Mouse (Mus musculus) kidney, postnatal 0 days (tissue): Measurements from ENCODE around the gene Prpf4. TPM values are rescaled to one million over a fixed set of nuclear protein-coding genes. Genes with fewer than 3 reads are reported as not detected.

Source experiments
- ATAC-seq: fragments of 200-750 bp; cut with Nextera tagmentation; replicated peaks from 2 replicates; pipeline ENCODE4 v1.8.0; 2017; ENCODE audit warnings: low read depth, moderate number of reproducible peaks, moderate TSS enrichment, moderate library complexity; ENCODE audit not compliant: low FRiP score
- DNase-seq: peaks from one replicate; pipeline ENCODE4 v3.0.0-alpha.2; 2016; ENCODE audit warnings: low spot score
- H3K27ac ChIP-seq: fragments of 300-500 bp; sonication (generic); 2 replicates; pipeline ENCODE4 v1.5.1; 2014; ENCODE audit warnings: mild to moderate bottlenecking
- H3K27me3 ChIP-seq: fragments of 300-500 bp; sonication (generic); 2 replicates; pipeline ENCODE4 v1.6.1; 2014; ENCODE audit warnings: low read length, mixed read lengths; ENCODE audit not compliant: insufficient read depth
- H3K36me3 ChIP-seq: fragments of 300-500 bp; sonication (generic); 2 replicates; pipeline ENCODE4 v1.6.1; 2014; ENCODE audit warnings: low read length, mixed read lengths; ENCODE audit not compliant: insufficient read depth
- H3K4me1 ChIP-seq: fragments of 300-500 bp; sonication (generic); replicated peaks from 2 replicates; pipeline ENCODE4 v1.6.1; 2014; ENCODE audit warnings: antibody characterized with exemption, low read length, mixed read lengths; ENCODE audit not compliant: insufficient read depth
- H3K4me2 ChIP-seq: fragments of 300-500 bp; sonication (generic); 2 replicates; pipeline ENCODE4 v1.6.1; 2014; ENCODE audit warnings: mild to moderate bottlenecking, low read length, moderate library complexity, mixed read lengths
- H3K4me3 ChIP-seq: fragments of 300-500 bp; sonication (generic); replicated peaks from 2 replicates; pipeline ENCODE4 v1.5.1; 2014; ENCODE audit warnings: low read depth, low read length
- H3K9ac ChIP-seq: fragments of 300-500 bp; sonication (generic); 2 replicates; pipeline ENCODE4 v1.6.1; 2014; ENCODE audit warnings: low read depth, low read length
- H3K9me3 ChIP-seq: fragments of 300-500 bp; sonication (generic); replicated peaks from 2 replicates; pipeline ENCODE4 v1.6.1; 2016; ENCODE audit warnings: low read length, inconsistent platforms, mixed read lengths
- CTCF ChIP-seq: IDR thresholded peaks from 2 replicates; pipeline ENCODE4 v1.5.1; 2016; ENCODE audit warnings: antibody characterized with exemption, low read depth, mild to moderate bottlenecking, moderate library complexity
- WGBS: fragments of 180-500 bp; shearing (Covaris S2); extraction: QIAGEN DNeasy Blood & Tissue Kit; methylation state at CpG from one replicate; pipeline ENCODE4 v1.1.7; 2014; 5-methylcytosine and 5-hydroxymethylcytosine counted together
- polyA plus RNA-seq: library from polyadenylated mRNA; unstranded; fragments of >200 nt; fragmentation: Nextera tagmentation; extraction: Ambion mirVana; gene quantifications from 2 replicates; pipeline ENCODE4 v1.2.1, GENCODE M21; 2015

The Prpf4 gene
- polyA plus RNA-seq, 1 experiment from 2014 or later, result 14.8 TPM

DNA sequence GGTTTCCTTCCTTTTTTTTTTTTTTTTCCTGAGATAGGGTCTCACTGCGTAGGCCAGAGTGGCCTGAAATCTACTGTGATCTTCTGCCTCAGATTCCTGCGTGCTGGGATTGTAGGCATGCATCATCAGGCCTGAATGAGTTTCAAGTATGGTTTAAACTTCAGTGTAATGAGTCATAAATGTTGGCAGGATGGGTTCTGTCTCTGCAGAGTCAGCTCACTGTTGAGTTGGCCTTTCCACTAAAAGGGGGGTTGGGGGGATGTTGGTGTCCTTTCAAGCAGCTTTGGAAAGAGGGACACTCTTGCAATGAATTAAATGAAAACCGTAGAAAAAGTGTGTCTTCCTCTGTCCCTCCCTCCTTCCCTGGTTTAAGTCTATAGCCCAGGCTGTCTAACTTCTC lies 9.6 kb upstream of the Prpf4 start:
- H3K4me1 ChIP-seq, result no peaks in the 10 kb centered on the region
- no peak for TF ChIP-seq CTCF
- no peak overlapping the region for H3K9ac ChIP-seq
- peaks cover 52% of the 10 kb centered on the region for H3K36me3 ChIP-seq
- 91% methylated on average over 3 of the region's 3 CpGs for WGBS
- no peak overlapping the region for H3K4me2 ChIP-seq
- ATAC-seq, result no peak
- H3K27ac ChIP-seq, result no peak overlapping the region
- no peaks in the 10 kb centered on the region for H3K9me3 ChIP-seq
- DNase-seq, result no peak
- H3K27me3 ChIP-seq, result no peaks in the 10 kb centered on the region
- H3K4me3 ChIP-seq, result no peak overlapping the region

GRCm38 (mm10) chr4:62406133-62406532 lies 2.5 kb upstream of the Prpf4 start:
- H3K4me2 ChIP-seq, result no peak overlapping the region
- no peaks in the 10 kb centered on the region for H3K9me3 ChIP-seq
- H3K36me3 ChIP-seq, result peaks cover 20% of the 10 kb centered on the region; the same call in 1 of the 2 replicates
- 81% methylated on average over 4 of the region's 4 CpGs for WGBS
- DNase-seq (no peak), ATAC-seq (no peak)
- TF ChIP-seq CTCF, result no peak
- peaks cover 10% of the 10 kb centered on the region; the same call in 1 of the 2 replicates for H3K4me1 ChIP-seq
- no peaks in the 10 kb centered on the region for H3K27me3 ChIP-seq
- H3K27ac ChIP-seq, result no peak overlapping the region
- no peak overlapping the region for H3K9ac ChIP-seq
- no peak overlapping the region for H3K4me3 ChIP-seq

- ATAC-seq, result peak; percentile 33
- Histone ChIP-seq H3K27me3 (no peaks in the 10 kb centered on the region), H3K4me3 (peak overlapping the region; percentile 73), H3K36me3 (peaks cover 17% of the 10 kb centered on the region; the same call in 1 of the 2 replicates), H3K9me3 (no peaks in the 10 kb centered on the region), H3K4me2 (peak overlapping the region; percentile 58), H3K4me1 (peaks cover 10% of the 10 kb centered on the region; the same call in 1 of the 2 replicates), H3K9ac (peak overlapping the region; percentile 85), H3K27ac (peak overlapping the region; percentile 86)
- DNase-seq, result peak; percentile 92
- WGBS, result under 1% methylated on average over 35 of the region's 35 CpGs
- TF ChIP-seq CTCF, result peak; percentile 76
Measured at GRCm38 (mm10) chr4:62407730-62408582, 641 bp upstream of the Prpf4 start.

GRCm38 (mm10) chr4:62409615-62410014 lies 1.0 kb downstream of the Prpf4 start:
- peak overlapping the region; percentile 69 for H3K4me2 ChIP-seq
- WGBS, result 13% methylated on average over 6 of the region's 6 CpGs
- TF ChIP-seq CTCF, result no peak
- H3K27me3 ChIP-seq, result no peaks in the 10 kb centered on the region
- no peaks in the 10 kb centered on the region for H3K9me3 ChIP-seq
- H3K4me3 ChIP-seq, result peak overlapping the region; percentile 73
- H3K4me1 ChIP-seq, result peaks cover 10% of the 10 kb centered on the region; the same call in 1 of the 2 replicates
- no peak for ATAC-seq
- DNase-seq, result no peak
- H3K9ac ChIP-seq, result peak overlapping the region; percentile 85
- peak overlapping the region; percentile 88 for H3K27ac ChIP-seq
- H3K36me3 ChIP-seq, result peaks cover 16% of the 10 kb centered on the region

DNA sequence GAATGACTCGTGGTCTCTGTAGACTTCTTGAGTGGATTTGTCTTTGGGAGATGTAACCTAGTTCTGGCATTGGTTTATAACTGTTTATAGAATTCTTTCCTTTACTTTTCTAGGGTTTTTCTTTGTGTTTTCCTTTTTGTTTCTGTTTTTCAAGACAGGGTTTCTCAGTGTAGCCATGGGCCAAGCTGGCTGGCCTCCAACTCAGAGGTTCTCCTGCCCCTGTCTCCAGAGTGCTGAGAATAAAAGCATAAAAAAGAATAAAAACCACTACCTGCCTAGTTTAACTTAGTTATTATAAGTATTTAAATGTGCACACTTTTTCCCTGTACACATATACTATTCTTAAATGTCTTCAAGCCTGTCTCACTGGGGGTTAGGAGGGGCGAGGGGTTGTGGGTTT lies 1.7 kb downstream of the Prpf4 start:
- peak overlapping the region; percentile 69 for H3K4me2 ChIP-seq
- TF ChIP-seq CTCF, result no peak
- H3K27me3 ChIP-seq, result no peaks in the 10 kb centered on the region
- DNase-seq (no peak), ATAC-seq (no peak)
- no peak overlapping the region for H3K9ac ChIP-seq
- H3K4me1 ChIP-seq, result peaks cover 10% of the 10 kb centered on the region; the same call in 1 of the 2 replicates
- peaks cover 23% of the 10 kb centered on the region for H3K36me3 ChIP-seq
- WGBS, result 80% methylated on average over 2 of the region's 2 CpGs
- no peaks in the 10 kb centered on the region for H3K9me3 ChIP-seq
- H3K4me3 ChIP-seq, result no peak overlapping the region
- no peak overlapping the region for H3K27ac ChIP-seq

- H3K4me2 ChIP-seq, result no peak overlapping the region
- DNase-seq (no peak), ATAC-seq (no peak)
- H3K9ac ChIP-seq, result no peak overlapping the region
- no peak for TF ChIP-seq CTCF
- H3K4me1 ChIP-seq, result peaks cover 6% of the 10 kb centered on the region; the same call in 1 of the 2 replicates
- H3K4me3 ChIP-seq, result no peak overlapping the region
- H3K9me3 ChIP-seq, result no peaks in the 10 kb centered on the region
- H3K27ac ChIP-seq, result no peak overlapping the region
- 94% methylated on average over 10 of the region's 10 CpGs for WGBS
- H3K36me3 ChIP-seq, result peaks cover 36% of the 10 kb centered on the region
- no peaks in the 10 kb centered on the region for H3K27me3 ChIP-seq
Measured at GRCm38 (mm10) chr4:62411606-62412005, 3.0 kb downstream of the Prpf4 start.
